Comparison of ENCODE assay signal across 24 mouse cellular contexts in the genomic region with DNA sequence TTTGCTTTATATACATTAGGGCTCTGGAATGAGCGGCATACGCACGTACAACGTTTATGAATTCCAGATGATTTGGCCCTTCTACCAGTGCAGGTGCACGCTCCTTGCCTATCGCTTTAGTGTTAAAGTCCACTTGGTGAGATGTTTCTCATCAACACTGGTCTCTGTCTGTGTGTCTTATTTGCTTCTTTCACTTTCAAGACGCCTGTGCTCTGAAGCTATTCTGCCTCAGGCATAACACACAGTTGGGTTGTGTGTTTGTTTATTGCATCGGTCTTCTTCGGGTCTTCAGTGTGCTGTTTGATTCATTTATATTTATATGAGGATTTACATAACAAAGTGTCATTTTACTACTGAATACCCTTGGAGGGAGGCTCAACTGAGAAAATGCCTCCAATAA. TPM values are rescaled to one million over a fixed set of nuclear protein-coding genes. Genes with fewer than 3 reads are reported as not detected.
DNase-seq lines count a peak whose midpoint lies in the region; ATAC-seq and TF ChIP-seq lines count a peak whose summit lies in the region.
"Had no signal": no experiment of that assay in that cellular context is flagged by ENCODE, and none has a peak within 500 bp of the region (broad histone marks: within the 10 kb centered on the region; RNA-seq: fewer than 3 reads in every experiment).

No protein-coding gene starts in this region.

- no peak for DNase-seq in testis, postnatal 10 days (ENCODE audit: low spot score)
- DNase-seq in midbrain, embryonic 11.5 days (ENCODE audit: low spot score, missing footprints) = no peak
- no peak for DNase-seq in thymus, adult 2 months
- DNase-seq: adrenal gland, postnatal 10 days; cerebellum, adult 8-10 months; cerebellum, postnatal 36 days; gastrocnemius, postnatal 14 days; kidney, adult 2 months; kidney, postnatal 36 days; left cerebral cortex, postnatal 4 days; liver, postnatal 0 days; lung, postnatal 36 days; midbrain, embryonic 14.5 days; retina, postnatal 1 day; right cerebral cortex, postnatal 14 days had no signal

- H3K4me2 ChIP-seq in intestine, embryonic 15.5 days (replicated peaks) = no peak overlapping the region
- H3K4me2 ChIP-seq in midbrain, embryonic 11.5 days = no peak overlapping the region
- H3K4me2 ChIP-seq: forebrain, embryonic 13.5 days; hindbrain, embryonic 12.5 days; liver, embryonic 11.5 days; stomach, embryonic 15.5 days had no signal

- 0 out of 2 replicates have a peak, but pooled peaks have one; percentile 3 for ATAC-seq in intestine, embryonic 15.5 days
- ATAC-seq in midbrain, embryonic 11.5 days (ENCODE audit: low FRiP score) = no peak
- ATAC-seq: forebrain, embryonic 13.5 days; liver, postnatal 0 days; Patski had no signal

- H3K9ac ChIP-seq in intestine, embryonic 15.5 days = no peak overlapping the region
- H3K9ac ChIP-seq in midbrain, embryonic 11.5 days (ENCODE audit: low read length) = no peak overlapping the region
- H3K9ac ChIP-seq: forebrain, embryonic 13.5 days; hindbrain, embryonic 12.5 days; liver, postnatal 0 days; stomach, embryonic 15.5 days had no signal

- H3K36me3 ChIP-seq in testis, adult 2 months (ENCODE audit: control insufficient read depth, insufficient read depth, low read length) = no peaks in the 10 kb centered on the region
- H3K36me3 ChIP-seq in intestine, embryonic 15.5 days = no peaks in the 10 kb centered on the region
- no peaks in the 10 kb centered on the region for H3K36me3 ChIP-seq in small intestine, adult 2 months (ENCODE audit: control insufficient read depth, insufficient read depth, low read length)
- H3K36me3 ChIP-seq in midbrain, embryonic 11.5 days (ENCODE audit: control insufficient read depth, insufficient read depth, low read length) = no peaks in the 10 kb centered on the region
- H3K36me3 ChIP-seq in thymus, adult 2 months (ENCODE audit: control insufficient read depth, insufficient read depth, low read length) = no peaks in the 10 kb centered on the region
- H3K36me3 ChIP-seq: G1E; hindbrain, embryonic 12.5 days; stomach, embryonic 15.5 days had no signal

- no peak overlapping the region for H3K27ac ChIP-seq in testis, adult 2 months (ENCODE audit: control insufficient read depth, insufficient read depth, low read depth, low read length)
- no peak overlapping the region for H3K27ac ChIP-seq in intestine, embryonic 15.5 days
- H3K27ac ChIP-seq in small intestine, adult 2 months (ENCODE audit: insufficient read depth, low read depth, low read length) = peak overlapping the region; percentile 81
- no peak overlapping the region for H3K27ac ChIP-seq in midbrain, embryonic 11.5 days (ENCODE audit: low read depth, low read length)
- no peak overlapping the region for H3K27ac ChIP-seq in thymus, adult 2 months (ENCODE audit: control insufficient read depth, insufficient read depth, low read length)
- H3K27ac ChIP-seq: forebrain, embryonic 13.5 days; hindbrain, embryonic 12.5 days; stomach, embryonic 15.5 days had no signal

- peak overlapping the region; percentile 69; the same call in 1 of the 2 replicates for H3K4me3 ChIP-seq in testis, adult 2 months (ENCODE audit: control insufficient read depth, low read depth, low read length)
- no peak overlapping the region for H3K4me3 ChIP-seq in intestine, embryonic 15.5 days (replicated peaks)
- H3K4me3 ChIP-seq in small intestine, adult 2 months (ENCODE audit: low read depth, low read length) = no peak overlapping the region
- no peak overlapping the region for H3K4me3 ChIP-seq in midbrain, embryonic 11.5 days (ENCODE audit: low read depth, low read length)
- no peak overlapping the region for H3K4me3 ChIP-seq in thymus, adult 2 months (ENCODE audit: control insufficient read depth, insufficient read depth, low read length)
- H3K4me3 ChIP-seq: forebrain, embryonic 13.5 days; hindbrain, embryonic 12.5 days; stomach, embryonic 15.5 days had no signal

- no peak for TF ChIP-seq CTCF in testis, adult 2 months (IDR thresholded peaks at IDR 0.05; ENCODE audit: control insufficient read depth, insufficient read depth, insufficient replicate concordance, low read depth, low read length)
- no peak for TF ChIP-seq CTCF in small intestine, adult 2 months (IDR thresholded peaks at IDR 0.05; ENCODE audit: extremely low read depth, insufficient read length, insufficient replicate concordance, low read depth, low read length)
- TF ChIP-seq CTCF in thymus, adult 2 months (IDR thresholded peaks at IDR 0.05; ENCODE audit: borderline replicate concordance, control insufficient read depth, extremely low read depth, insufficient read depth, low read length, poor library complexity) = no peak

- peaks cover 2% of the 10 kb centered on the region; the same call in 1 of the 2 replicates for H3K4me1 ChIP-seq in testis, adult 2 months (ENCODE audit: control insufficient read depth, insufficient read depth, low read length)
- H3K4me1 ChIP-seq in intestine, embryonic 15.5 days (replicated peaks) = no peaks in the 10 kb centered on the region
- peaks cover 8% of the 10 kb centered on the region; the same call in 1 of the 2 replicates for H3K4me1 ChIP-seq in small intestine, adult 2 months (ENCODE audit: control insufficient read depth, insufficient read depth, insufficient read length, low read length)
- no peaks in the 10 kb centered on the region for H3K4me1 ChIP-seq in midbrain, embryonic 11.5 days (ENCODE audit: control insufficient read depth, insufficient read depth, low read length)
- H3K4me1 ChIP-seq in thymus, adult 2 months (replicated peaks; ENCODE audit: control insufficient read depth, insufficient read depth, low read length) = peaks cover 5% of the 10 kb centered on the region; the same call in 1 of the 2 replicates
- H3K4me1 ChIP-seq: forebrain, embryonic 13.5 days; hindbrain, embryonic 12.5 days; stomach, embryonic 15.5 days had no signal

- H3K27me3 ChIP-seq in testis, adult 2 months (ENCODE audit: control insufficient read depth, insufficient read depth, low read length) = no peaks in the 10 kb centered on the region
- no peaks in the 10 kb centered on the region for H3K27me3 ChIP-seq in intestine, embryonic 15.5 days (replicated peaks)
- no peaks in the 10 kb centered on the region for H3K27me3 ChIP-seq in small intestine, adult 2 months (ENCODE audit: control insufficient read depth, insufficient read depth, low read length)
- no peaks in the 10 kb centered on the region for H3K27me3 ChIP-seq in midbrain, embryonic 11.5 days (ENCODE audit: control insufficient read depth, insufficient read depth, low read length)
- H3K27me3 ChIP-seq in thymus, adult 2 months (ENCODE audit: control insufficient read depth, insufficient read depth, low read length) = no peaks in the 10 kb centered on the region
- H3K27me3 ChIP-seq: forebrain, embryonic 13.5 days; hindbrain, embryonic 12.5 days; stomach, embryonic 15.5 days had no signal

- TF ChIP-seq POLR2A in testis, adult 2 months (IDR thresholded peaks at IDR 0.05; ENCODE audit: control insufficient read depth, low read depth, low read length) = no peak
- no peak for TF ChIP-seq POLR2A in small intestine, adult 2 months (IDR thresholded peaks at IDR 0.05; ENCODE audit: low read depth, low read length)
- no peak for TF ChIP-seq POLR2A in thymus, adult 2 months (IDR thresholded peaks at IDR 0.05; ENCODE audit: control insufficient read depth, extremely low read depth, insufficient read depth, low read length, poor library complexity)

- H3K9me3 ChIP-seq in intestine, embryonic 15.5 days = no peaks in the 10 kb centered on the region
- H3K9me3 ChIP-seq in midbrain, embryonic 11.5 days (ENCODE audit: control insufficient read depth, low read length) = no peaks in the 10 kb centered on the region
- H3K9me3 ChIP-seq: forebrain, embryonic 13.5 days; G1E; hindbrain, embryonic 12.5 days; stomach, embryonic 15.5 days had no signal

- 52% methylated on average over 9 of the region's 9 CpGs for WGBS in intestine, embryonic 15.5 days
- WGBS in small intestine, adult 2 months = 23% methylated on average over 9 of the region's 9 CpGs
- WGBS in midbrain, embryonic 11.5 days = 88% methylated on average over 9 of the region's 9 CpGs
- WGBS in thymus, adult 2 months = 95% methylated on average over 9 of the region's 9 CpGs

RNA-seq across cellular contexts. Expression of a gene that starts 36.3 kb away (rescaled TPM):
- 16.8 and 19.5 TPM in 2 replicates for polyA plus RNA-seq in testis, adult 2 months (2012; rRNA removed)
- polyA plus RNA-seq in intestine, embryonic 15.5 days (2015; fragmentation: Nextera tagmentation; extraction: Ambion mirVana) = 6.8 and 8.4 TPM in 2 replicates
- 0.61 and 1.3 TPM in 2 replicates for polyA plus RNA-seq in small intestine, adult 2 months (2012; rRNA removed)
- 2.2 and 2.3 TPM in 2 replicates for polyA plus RNA-seq in midbrain, embryonic 11.5 days (2014; fragmentation: Nextera tagmentation; extraction: Ambion mirVana)
- polyA plus RNA-seq in thymus, adult 2 months (2012; rRNA removed) = 0.38 and 0.62 TPM in 2 replicates

RNA-seq across cellular contexts. Expression of a gene that starts 47.2 kb away (rescaled TPM):
- polyA plus RNA-seq in testis, adult 2 months (2012; rRNA removed) = 1.0 and 1.3 TPM in 2 replicates
- polyA plus RNA-seq in intestine, embryonic 15.5 days (2015; fragmentation: Nextera tagmentation; extraction: Ambion mirVana) = 2.1 and 2.7 TPM in 2 replicates
- polyA plus RNA-seq in small intestine, adult 2 months (2012; rRNA removed) = 2.2 and 3.4 TPM in 2 replicates
- 0.20 and 0.46 TPM in 2 replicates for polyA plus RNA-seq in midbrain, embryonic 11.5 days (2014; fragmentation: Nextera tagmentation; extraction: Ambion mirVana)
- 1.9 and 2.8 TPM in 2 replicates for polyA plus RNA-seq in thymus, adult 2 months (2012; rRNA removed)
